Mouse (Mus musculus): ENCODE data around the gene Tuft1.

DNA sequence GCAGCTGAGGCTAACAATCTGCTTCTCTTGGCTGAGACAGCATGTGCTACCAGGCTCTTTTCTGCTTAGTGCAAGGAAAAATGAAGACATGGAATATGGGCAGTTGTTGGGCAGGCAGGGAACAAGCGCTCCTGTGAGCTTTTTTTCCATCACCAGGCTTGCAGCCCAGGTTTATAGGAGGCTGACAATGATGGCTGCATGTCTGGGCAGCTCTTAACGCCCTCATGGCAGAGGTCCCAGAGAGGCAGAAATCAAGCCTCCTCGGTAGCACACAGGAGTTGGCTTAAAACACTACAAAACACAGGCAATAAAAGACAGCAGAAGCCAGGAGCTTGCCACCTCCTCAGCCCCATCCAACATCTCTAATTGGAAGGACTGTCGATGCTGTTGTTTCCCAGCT, 47.3 kb downstream of the Tuft1 start:
- TF ChIP-seq CTCF (IDR thresholded peaks at IDR 0.05; ENCODE audit: borderline replicate concordance, insufficient read depth, low read length) (no peak), POLR2A (IDR thresholded peaks at IDR 0.05; ENCODE audit: low read depth, low read length) (no peak)

All from embryonic fibroblast, embryonic 13.5 days (primary cell).